Mouse (Mus musculus): ENCODE data around the gene Klk10. TPM values are rescaled to one million over a fixed set of nuclear protein-coding genes. Genes with fewer than 3 reads are reported as not detected.
A peak's percentile ranks its signal among the peaks of the same experiment; 100 is the strongest.

Gene Klk10
- 1 to 10 TPM; 1.5 to 1.7 TPM for total RNA-seq (2021)
- long read RNA-seq, experiment 1, partial matches to known transcripts, result 0 of 1 reads
- long read RNA-seq, experiment 1, other reads (novel, unspliced or antisense), result 0 of 1 reads
- long read RNA-seq, experiment 2, result 0 reads

GRCm38 (mm10) chr7:43780746-43781145 lies at the start of gene Klk10:
TSS of gene Klk10 (plus strand) at chr7:43781035.
- no peak for TF ChIP-seq CTCF (conservative IDR thresholded peaks at IDR 0.05)
- no peak within 1 kb of the TSS for H3K4me3 ChIP-seq
- no peak for DNase-seq (ENCODE audit: low spot score in 2 of 2)

GRCm38 (mm10) chr7:43747788-43748187 lies 33.0 kb upstream of the Klk10 start:
- DNase-seq (ENCODE audit: low spot score in 2 of 2), result peak in 1 of 2 experiments; percentile 32
- no peak overlapping the region for H3K27ac ChIP-seq
- no peak overlapping the region for H3K4me3 ChIP-seq
- TF ChIP-seq CTCF (conservative IDR thresholded peaks at IDR 0.05), result no peak

More at GRCm38 (mm10) chr7:43780746-43781145, at the start of gene Klk10:
- peak within 1 kb of the TSS; percentile 57; the same call in 1 of the 2 replicates for H3K27ac ChIP-seq

- no peak for DNase-seq (ENCODE audit: low spot score in 2 of 2)
- Histone ChIP-seq H3K4me3 (no peak overlapping the region), H3K27ac (no peak overlapping the region)
- no peak for TF ChIP-seq CTCF (conservative IDR thresholded peaks at IDR 0.05)
These were observed 28.0 kb upstream of the Klk10 start for GRCm38 (mm10) chr7:43752806-43753205.

GRCm38 (mm10) chr7:43766484-43766883 lies 14.4 kb upstream of the Klk10 start:
- Histone ChIP-seq H3K27ac (no peak overlapping the region), H3K4me3 (no peak overlapping the region)
- no peak for TF ChIP-seq CTCF (conservative IDR thresholded peaks at IDR 0.05)
- no peak for DNase-seq (ENCODE audit: low spot score in 2 of 2)

- no peak for TF ChIP-seq CTCF (conservative IDR thresholded peaks at IDR 0.05)
- Histone ChIP-seq H3K27ac (no peak within 1 kb of the TSS), H3K4me3 (no peak within 1 kb of the TSS)
- no peak for DNase-seq (ENCODE audit: low spot score in 2 of 2)
These were observed 12.2 kb upstream of the Klk10 start, which contains the start of gene Klk12 for GRCm38 (mm10) chr7:43768597-43768996. TSS of gene Klk12 (plus strand) at chr7:43768897.

- Histone ChIP-seq H3K4me3 (no peak overlapping the region), H3K27ac (no peak overlapping the region)
- TF ChIP-seq CTCF (conservative IDR thresholded peaks at IDR 0.05), result no peak
- no peak for DNase-seq (ENCODE audit: low spot score in 2 of 2)
These were observed 11.2 kb upstream of the Klk10 start for GRCm38 (mm10) chr7:43769636-43770035.

GRCm38 (mm10) chr7:43770701-43771100 lies 10.1 kb upstream of the Klk10 start:
- TF ChIP-seq CTCF (conservative IDR thresholded peaks at IDR 0.05), result no peak
- Histone ChIP-seq H3K4me3 (no peak overlapping the region), H3K27ac (no peak overlapping the region)
- no peak for DNase-seq (ENCODE audit: low spot score in 2 of 2)

- no peak for DNase-seq (ENCODE audit: low spot score in 2 of 2)
- TF ChIP-seq CTCF (conservative IDR thresholded peaks at IDR 0.05), result no peak
- no peak overlapping the region for H3K27ac ChIP-seq
- no peak overlapping the region for H3K4me3 ChIP-seq
These were observed 8.9 kb upstream of the Klk10 start for GRCm38 (mm10) chr7:43771916-43772315.

GRCm38 (mm10) chr7:43772901-43773300 lies 7.9 kb upstream of the Klk10 start:
- no peak for DNase-seq (ENCODE audit: low spot score in 2 of 2)
- TF ChIP-seq CTCF (conservative IDR thresholded peaks at IDR 0.05), result no peak
- H3K27ac ChIP-seq, result no peak overlapping the region
- H3K4me3 ChIP-seq, result no peak overlapping the region

GRCm38 (mm10) chr7:43774364-43774763 lies 6.5 kb upstream of the Klk10 start, which contains the start of gene Klk11:
TSS of gene Klk11 (plus strand) at chr7:43774604.
- Histone ChIP-seq H3K4me3 (no peak within 1 kb of the TSS), H3K27ac (no peak within 1 kb of the TSS)
- no peak for DNase-seq (ENCODE audit: low spot score in 2 of 2)
- TF ChIP-seq CTCF (conservative IDR thresholded peaks at IDR 0.05), result no peak

GRCm38 (mm10) chr7:43774802-43775201 lies 6.0 kb upstream of the Klk10 start:
- TF ChIP-seq CTCF (conservative IDR thresholded peaks at IDR 0.05), result no peak
- no peak overlapping the region for H3K27ac ChIP-seq
- H3K4me3 ChIP-seq, result no peak overlapping the region
- DNase-seq (ENCODE audit: low spot score in 2 of 2), result no peak

GRCm38 (mm10) chr7:43775311-43776057 lies 5.4 kb upstream of the Klk10 start:
- Histone ChIP-seq H3K4me3 (no peak overlapping the region), H3K27ac (no peak overlapping the region)
- no peak for TF ChIP-seq CTCF (conservative IDR thresholded peaks at IDR 0.05)
- DNase-seq (ENCODE audit: low spot score in 2 of 2), result no peak

GRCm38 (mm10) chr7:43776506-43776905 lies 4.3 kb upstream of the Klk10 start:
- H3K4me3 ChIP-seq, result no peak overlapping the region
- no peak for DNase-seq (ENCODE audit: low spot score in 2 of 2)
- TF ChIP-seq CTCF (conservative IDR thresholded peaks at IDR 0.05), result no peak
- no peak overlapping the region for H3K27ac ChIP-seq

- no peak overlapping the region for H3K27ac ChIP-seq
- no peak overlapping the region for H3K4me3 ChIP-seq
- no peak for DNase-seq (ENCODE audit: low spot score in 2 of 2)
- no peak for TF ChIP-seq CTCF (conservative IDR thresholded peaks at IDR 0.05)
These were observed 3.4 kb upstream of the Klk10 start for GRCm38 (mm10) chr7:43777423-43777822.
